Mouse (Mus musculus) cortical plate, adult 2 months (tissue): Measurements from ENCODE around the gene Speg. TPM values are rescaled to one million over a fixed set of nuclear protein-coding genes. Genes with fewer than 3 reads are reported as not detected.

Experiments used
- H3K27ac ChIP-seq: fragments of 200-500 bp; 2 replicates; pipeline ENCODE4 v1.5.1; 2012; ENCODE audit warnings: low read length, control low read depth, inconsistent platforms; ENCODE audit not compliant: insufficient read depth
- H3K4me1 ChIP-seq: fragments of 200-500 bp; 2 replicates; pipeline ENCODE4 v1.6.1; 2011; ENCODE audit warnings: low read length; ENCODE audit not compliant: control insufficient read depth, insufficient read depth
- H3K4me3 ChIP-seq: fragments of 200-500 bp; 2 replicates; pipeline ENCODE4 v1.5.1; 2011; ENCODE audit warnings: mild to moderate bottlenecking, low read length, control low read depth; ENCODE audit not compliant: insufficient read depth
- CTCF ChIP-seq: fragments of 200-500 bp; IDR thresholded peaks from 2 replicates; pipeline ENCODE4 v1.5.1; 2011; ENCODE audit warnings: mild to moderate bottlenecking, control low read depth, low read length; ENCODE audit not compliant: insufficient read depth; ENCODE audit errors: extremely low read depth
- POLR2A ChIP-seq: fragments of 200-500 bp; IDR thresholded peaks from 2 replicates; pipeline ENCODE4 v1.6.1; 2011; ENCODE audit warnings: mild to moderate bottlenecking, low read length, control low read depth; ENCODE audit not compliant: insufficient read depth; ENCODE audit errors: extremely low read depth
- polyA plus RNA-seq: library from polyadenylated mRNA; depleted of rRNA; stranded (reverse); fragments of >200 nt; gene quantifications from 2 replicates; pipeline ENCODE4 v1.2.3, GENCODE M21; 2012

Speg gene
- polyA plus RNA-seq, 1 experiment: 164 TPM

DNA sequence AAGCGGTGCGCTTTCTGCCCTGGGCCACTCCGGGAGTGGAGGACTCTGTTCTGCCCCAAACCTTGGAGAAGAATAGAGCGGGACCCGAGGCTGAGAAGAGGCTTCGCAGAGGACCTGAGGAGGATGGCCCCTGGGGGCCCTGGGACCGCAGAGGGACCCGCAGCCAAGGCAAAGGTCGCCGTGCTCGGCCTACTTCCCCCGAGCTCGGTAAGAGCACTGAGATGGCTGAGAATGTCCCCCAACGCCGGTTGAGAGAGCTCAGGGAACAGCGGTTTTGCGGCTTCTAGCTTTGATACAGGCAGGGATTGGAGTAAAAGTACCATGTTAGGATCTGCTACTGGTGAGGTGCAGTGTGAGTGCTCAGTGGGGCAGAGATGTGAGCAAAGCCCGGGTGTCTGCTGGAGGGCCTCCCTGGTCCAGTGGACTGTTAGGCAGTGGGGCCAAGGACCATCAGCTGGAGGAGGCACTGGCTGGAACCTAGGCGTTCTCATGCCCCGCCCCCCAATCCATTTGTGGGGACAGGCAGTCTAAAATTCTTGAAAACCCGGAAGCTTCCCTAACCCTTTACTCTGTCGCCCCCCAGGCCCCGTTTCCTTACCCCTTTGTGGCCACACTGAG lies 13.9 kb downstream of the Speg start:
- Histone ChIP-seq H3K4me3 (peak overlapping the region; percentile 30; the same call in 1 of the 2 replicates), H3K4me1 (peaks cover 8% of the 10 kb centered on the region; the same call in 1 of the 2 replicates), H3K27ac (no peak overlapping the region)
- no peak for TF ChIP-seq CTCF
- no peak for TF ChIP-seq POLR2A

DNA sequence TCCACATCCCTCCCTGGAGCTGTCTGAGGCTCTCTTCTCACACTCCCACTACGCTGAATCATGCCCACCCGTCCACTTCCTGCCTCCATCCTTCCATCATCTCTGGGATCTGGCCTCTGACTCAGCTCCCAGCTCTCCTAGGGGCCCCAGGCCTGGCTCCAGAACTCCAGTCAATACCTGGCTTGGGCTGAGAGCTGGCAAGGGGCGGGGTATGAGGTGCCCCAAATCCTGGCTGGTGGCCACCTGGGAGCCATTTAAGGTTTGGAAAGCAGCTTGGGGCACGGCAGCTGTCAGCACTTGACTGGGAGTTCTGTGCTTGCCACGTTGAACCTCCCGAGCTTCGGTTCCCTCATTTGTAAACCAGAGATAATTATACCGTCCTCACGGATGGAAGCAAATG lies 18.0 kb downstream of the Speg start:
- Histone ChIP-seq H3K27ac (no peak overlapping the region), H3K4me1 (peaks cover 9% of the 10 kb centered on the region; the same call in 1 of the 2 replicates)

DNA sequence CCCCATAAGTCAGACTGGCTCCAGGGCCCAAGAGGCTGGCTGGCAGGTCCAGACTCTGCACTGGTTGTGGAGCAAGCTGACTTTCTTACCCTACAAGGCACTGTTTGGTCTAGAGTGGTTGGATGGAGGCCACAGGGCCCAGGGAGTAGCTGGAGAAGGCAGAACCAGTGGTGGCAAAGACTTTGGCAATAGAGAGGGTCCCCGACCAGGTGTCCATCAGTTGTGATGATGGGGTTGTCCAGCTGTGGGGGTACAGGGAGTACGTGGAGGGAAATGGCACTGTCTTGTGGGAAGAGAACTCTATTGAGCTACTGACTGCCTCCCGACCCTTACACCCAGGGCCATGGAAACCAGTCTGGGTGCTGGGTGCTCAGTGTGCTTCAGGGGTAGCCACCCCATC lies 18.7 kb downstream of the Speg start:
- TF ChIP-seq CTCF (no peak), POLR2A (no peak)
- Histone ChIP-seq H3K4me3 (no peak overlapping the region), H3K27ac (no peak overlapping the region), H3K4me1 (peaks cover 9% of the 10 kb centered on the region; the same call in 1 of the 2 replicates)

More for the DNA sequence above, 18.0 kb downstream of the Speg start:
- TF ChIP-seq POLR2A (no peak), CTCF (no peak)
- H3K4me3 ChIP-seq: no peak overlapping the region

DNA sequence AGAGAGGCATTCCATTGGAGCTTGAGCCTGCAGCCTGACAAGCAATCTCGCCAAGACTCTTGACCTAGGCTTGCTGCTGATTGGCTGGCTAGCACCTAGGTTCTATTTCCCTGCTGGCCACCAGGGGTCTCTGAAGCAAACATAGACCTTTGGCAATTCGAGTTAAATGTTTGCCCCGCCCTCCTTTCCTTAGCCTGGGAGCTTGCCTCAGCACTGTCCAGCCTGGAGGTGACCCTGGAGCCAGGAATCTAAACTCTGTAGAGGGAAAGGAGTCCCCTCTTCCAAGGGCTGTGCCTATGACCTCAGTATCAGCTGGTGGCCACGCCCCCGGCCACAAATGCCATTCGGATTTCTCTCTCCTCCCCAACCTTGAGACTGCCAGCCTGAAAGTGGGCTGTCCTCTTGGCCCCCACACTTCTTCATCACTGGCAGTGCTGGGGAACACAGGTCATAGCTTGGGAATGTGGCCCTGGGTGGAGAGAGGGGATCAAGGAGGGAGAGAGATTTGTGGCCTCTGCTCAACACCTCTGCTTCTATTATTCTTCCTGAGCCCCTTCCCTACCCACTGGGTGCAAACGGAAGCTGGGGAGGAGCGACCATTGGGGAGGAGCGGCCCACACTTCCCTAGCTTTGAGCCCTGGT lies 23.8 kb downstream of the Speg start:
- H3K4me1 ChIP-seq: peaks cover 5% of the 10 kb centered on the region; the same call in 1 of the 2 replicates
- H3K27ac ChIP-seq: peak overlapping the region; percentile 28; the same call in 1 of the 2 replicates
- no peak overlapping the region for H3K4me3 ChIP-seq
- TF ChIP-seq CTCF (peak; percentile 45), POLR2A (no peak)

DNA sequence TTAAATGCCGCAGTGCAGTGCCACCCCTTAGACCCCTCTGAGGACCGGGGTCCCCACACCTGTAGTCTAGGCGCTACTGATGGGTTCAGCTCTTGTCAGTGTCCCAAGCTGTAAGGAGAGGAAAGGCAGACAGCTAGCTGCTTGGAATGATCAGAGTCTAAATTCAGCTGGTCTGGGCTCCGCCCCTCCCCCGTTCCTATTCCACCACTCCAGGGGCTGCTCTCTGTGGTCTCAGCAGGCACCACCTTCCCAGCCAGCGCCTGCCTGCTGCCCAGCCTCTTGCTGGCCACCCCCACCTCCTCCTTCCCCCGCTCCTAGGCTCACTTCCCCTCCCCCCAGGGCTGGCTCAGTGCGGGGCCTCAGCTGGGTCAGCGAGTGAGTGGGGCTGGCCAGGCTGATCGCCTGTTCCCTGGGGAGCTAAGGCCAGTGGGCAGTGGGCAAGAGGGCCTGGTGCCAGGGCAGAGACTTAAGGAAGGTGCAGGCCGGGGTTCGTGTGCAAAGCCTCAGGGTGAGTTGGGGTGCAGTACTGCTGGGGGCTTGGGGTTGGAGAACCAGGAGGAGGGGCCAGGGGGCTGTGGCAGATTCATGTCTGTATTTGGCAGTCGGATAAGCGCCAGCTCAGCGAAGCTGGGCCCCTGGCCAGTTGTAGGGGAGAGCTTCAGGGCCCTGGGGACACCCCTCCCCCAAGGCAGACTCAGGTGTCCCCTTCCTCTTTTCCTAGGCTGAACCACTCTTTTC lies 24.8 kb downstream of the Speg start:
- no peak overlapping the region for H3K4me3 ChIP-seq
- H3K27ac ChIP-seq: peak overlapping the region; percentile 28; the same call in 1 of the 2 replicates
- H3K4me1 ChIP-seq: peaks cover 3% of the 10 kb centered on the region; the same call in 1 of the 2 replicates
- TF ChIP-seq CTCF: no peak
- no peak for TF ChIP-seq POLR2A

DNA sequence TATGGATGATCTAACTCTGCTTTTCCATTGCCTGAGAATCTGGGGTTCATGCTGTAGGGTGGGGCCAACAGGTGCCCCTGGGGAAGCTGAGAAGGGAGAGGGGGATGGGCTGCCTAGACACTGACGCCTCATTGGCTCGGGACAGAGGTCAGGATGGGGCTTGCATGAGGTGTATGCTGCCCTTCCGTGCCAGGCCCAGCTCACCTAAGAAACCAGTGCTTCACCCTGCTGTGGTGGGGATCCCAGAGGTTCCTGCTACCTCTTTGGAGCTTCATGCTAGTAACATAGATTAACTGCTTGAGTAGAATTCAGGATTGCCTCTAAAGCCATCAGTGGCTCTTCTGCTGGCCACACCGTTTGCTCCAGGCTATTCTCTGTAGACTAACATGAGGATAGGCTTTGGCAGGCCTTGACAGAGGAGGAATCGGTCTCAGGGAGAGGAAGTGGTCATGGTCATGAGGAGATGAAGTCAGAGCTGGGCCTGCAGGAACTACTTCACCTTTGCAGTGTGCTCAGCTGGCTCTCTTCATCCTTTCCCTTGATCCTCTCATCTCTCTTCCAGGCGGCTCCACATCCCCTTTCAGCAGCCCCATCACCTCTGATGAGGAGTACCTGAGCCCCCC lies 25.5 kb downstream of the Speg start:
- Histone ChIP-seq H3K4me3 (no peak overlapping the region), H3K4me1 (peaks cover 3% of the 10 kb centered on the region; the same call in 1 of the 2 replicates), H3K27ac (no peak overlapping the region)
- TF ChIP-seq CTCF: no peak
- no peak for TF ChIP-seq POLR2A

DNA sequence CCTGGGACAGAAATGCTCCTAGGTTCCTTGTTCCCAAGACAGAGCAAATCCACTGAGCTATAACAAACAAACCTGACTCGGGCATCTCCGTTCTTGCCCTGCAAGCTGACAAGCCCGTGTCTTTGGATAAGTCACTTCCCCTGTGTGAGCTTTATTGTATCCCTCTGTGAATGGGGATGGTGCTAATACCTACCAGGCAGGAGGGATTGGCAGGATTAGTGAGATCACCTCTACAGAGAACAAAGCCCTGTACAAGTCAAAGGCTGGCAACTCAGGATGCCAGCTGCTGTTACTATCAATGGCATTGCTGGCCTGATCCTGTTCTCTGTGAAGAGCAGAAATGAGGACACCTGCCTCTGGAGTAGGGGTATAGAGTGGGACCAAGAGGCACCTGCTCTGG lies 30.4 kb downstream of the Speg start:
- TF ChIP-seq CTCF (no peak), POLR2A (no peak)
- Histone ChIP-seq H3K4me1 (no peaks in the 10 kb centered on the region), H3K4me3 (no peak overlapping the region), H3K27ac (no peak overlapping the region)

DNA sequence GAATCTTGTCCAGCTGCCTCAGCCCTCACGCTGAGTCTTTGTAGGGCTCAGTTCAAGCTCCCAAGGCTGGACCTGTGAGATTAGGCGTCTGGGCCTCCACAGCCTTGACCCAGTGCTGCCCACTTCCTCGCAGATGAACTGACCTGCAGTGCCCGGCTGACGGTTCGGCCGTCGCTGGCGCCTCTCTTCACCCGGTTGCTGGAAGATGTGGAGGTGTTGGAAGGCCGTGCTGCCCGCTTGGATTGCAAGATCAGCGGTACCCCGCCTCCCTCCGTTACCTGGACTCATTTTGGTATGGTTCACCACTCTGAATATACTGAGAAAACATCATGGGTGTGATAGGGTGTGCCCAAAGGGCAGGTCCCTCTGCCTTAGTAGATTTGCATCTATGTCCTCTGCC lies 31.1 kb downstream of the Speg start:
- Histone ChIP-seq H3K27ac (no peak overlapping the region), H3K4me1 (no peaks in the 10 kb centered on the region), H3K4me3 (no peak overlapping the region)
- TF ChIP-seq CTCF (no peak), POLR2A (no peak)

DNA sequence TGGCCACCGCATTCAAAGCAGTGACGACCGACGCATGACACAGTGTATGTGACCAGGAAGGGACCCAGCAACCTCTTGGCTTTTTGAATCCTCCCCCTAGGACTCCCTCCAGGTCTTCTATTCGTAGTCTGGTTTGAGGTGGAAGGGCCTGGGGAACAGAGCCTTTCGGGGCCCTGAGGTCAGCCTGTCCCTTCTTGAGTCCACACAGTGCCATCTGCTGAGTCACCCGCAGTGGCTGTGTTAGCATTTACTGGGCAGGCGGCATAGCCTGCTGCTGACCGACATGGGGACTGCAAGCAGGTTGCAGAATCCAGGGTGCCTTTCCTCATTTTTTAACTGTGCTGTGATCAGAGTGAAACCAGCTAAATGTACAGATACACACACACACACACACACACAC lies 32.0 kb downstream of the Speg start:
- H3K4me1 ChIP-seq: no peaks in the 10 kb centered on the region
- H3K4me3 ChIP-seq: no peak overlapping the region
- no peak overlapping the region for H3K27ac ChIP-seq
- no peak for TF ChIP-seq CTCF
- no peak for TF ChIP-seq POLR2A
